Mouse (Mus musculus) T-cell, adult 2 months (primary cell): Measurements from ENCODE around the gene Pikfyve.
"Not testable (repeated sequence)": the region's sequence is repeated elsewhere in the genome, so short reads cannot be mapped to it uniquely, and the experiment has no call there.

Source experiments
- DNase-seq: peaks from one replicate; pipeline ENCODE4 v3.0.0; 2022; ENCODE audit warnings: low spot score

Gene Pikfyve

DNA sequence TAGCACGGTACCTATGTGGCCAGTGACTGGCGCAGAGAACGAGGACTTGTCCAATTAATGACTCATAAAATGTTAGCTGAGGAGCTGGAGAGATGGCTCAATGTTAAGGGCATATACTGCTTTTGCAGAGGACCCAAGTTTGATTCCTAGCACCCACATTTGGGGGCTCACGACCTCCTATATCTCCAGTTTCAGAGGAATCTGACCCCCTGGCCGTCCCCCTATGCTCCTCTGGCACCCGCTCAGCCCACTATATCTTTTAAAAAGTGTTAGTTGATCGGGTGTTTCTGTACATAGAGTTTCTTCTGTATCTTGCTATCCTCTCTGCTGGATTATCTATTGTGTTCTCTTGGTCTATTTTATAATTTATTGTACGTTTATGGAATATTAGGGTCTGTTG, 1.5 kb upstream of the Pikfyve start:
- no peak for DNase-seq

DNA sequence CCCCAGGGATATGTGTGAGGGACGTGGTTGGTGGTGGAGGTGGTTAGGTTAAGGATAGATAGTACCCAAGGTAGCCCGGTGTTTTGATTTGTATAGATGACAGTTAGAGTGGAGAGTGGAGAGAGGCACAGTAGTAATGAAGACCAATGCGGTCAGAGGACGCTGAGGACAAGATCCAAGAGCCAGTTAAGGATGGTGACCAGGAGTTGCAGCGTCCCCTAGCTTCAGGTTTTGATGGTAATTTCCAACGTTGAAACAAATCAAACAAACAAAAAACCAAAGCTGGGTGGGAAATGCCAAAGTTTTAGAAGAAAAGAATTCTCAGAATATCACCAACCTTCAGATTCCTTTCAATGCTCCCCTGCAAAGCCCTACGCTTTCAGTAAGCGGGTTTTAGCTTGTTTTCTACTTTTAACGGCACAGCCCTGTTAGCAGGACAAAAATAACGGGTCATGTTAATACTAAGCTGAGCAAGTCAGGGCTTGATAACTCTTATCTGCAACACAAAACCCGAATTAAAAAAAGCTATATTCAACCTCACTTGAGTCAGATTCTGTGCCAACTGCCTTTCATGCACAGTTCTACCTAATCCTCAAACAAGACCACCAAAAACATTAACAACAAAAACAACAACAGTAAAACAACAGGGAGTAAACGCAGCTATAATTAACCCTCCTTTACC, 818 bp upstream of the Pikfyve start:
- no peak for DNase-seq

DNA sequence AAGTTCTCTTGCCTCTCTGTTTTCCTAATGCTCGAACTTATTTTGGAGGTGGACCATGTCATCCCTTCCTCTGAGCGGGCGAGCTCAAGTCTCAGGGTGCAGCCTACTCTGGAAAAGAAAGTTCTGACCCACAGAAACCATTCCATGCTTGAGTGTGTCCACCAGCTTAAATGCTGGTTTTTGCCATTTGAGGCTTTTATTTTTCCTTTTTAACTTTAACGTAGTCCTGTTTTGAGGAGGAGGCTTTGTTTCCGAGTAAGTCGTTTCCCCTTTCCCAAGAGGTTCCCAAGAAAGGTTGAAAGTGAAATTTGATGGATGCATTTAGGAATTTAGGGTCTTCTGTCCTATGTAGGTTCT, 569 bp downstream of the Pikfyve start:
- DNase-seq = no peak

DNA sequence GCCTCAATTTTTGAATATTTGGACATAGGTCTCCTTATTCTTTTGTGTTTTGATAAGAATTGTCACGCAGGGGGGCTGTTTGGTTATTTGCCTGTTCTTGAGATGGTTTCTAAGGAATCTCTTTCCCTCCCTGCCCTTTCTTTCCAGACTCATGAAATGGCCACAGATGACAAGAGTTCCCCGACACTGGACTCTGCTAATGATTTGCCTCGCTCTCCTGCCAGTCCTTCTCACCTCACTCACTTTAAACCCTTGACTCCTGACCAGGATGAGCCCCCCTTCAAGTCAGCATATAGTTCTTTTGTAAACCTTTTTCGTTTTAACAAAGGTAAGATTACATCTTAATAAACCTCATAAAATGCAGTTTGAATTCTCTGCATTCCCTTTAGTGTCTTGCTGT, 3.7 kb downstream of the Pikfyve start:
- DNase-seq = no peak

DNA sequence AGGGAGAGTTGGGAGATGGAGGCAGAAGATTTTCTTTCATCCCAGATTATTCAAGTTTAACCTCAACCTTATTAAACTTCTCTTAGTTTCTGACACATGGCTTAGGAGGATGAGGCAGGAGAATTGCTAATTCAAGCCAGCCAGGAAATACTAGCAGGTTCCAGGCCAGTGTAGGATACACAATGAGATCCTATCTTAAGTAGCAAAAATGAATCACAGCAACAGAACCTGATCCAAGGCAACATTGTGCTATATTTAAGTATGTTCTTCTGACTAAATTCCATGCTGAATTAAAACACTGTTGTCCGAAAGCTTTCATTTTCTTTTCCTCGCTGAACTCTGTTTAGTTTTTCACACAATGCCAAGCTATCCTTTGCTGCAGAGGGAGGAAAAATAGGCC, 6.7 kb downstream of the Pikfyve start:
- no peak for DNase-seq

DNA sequence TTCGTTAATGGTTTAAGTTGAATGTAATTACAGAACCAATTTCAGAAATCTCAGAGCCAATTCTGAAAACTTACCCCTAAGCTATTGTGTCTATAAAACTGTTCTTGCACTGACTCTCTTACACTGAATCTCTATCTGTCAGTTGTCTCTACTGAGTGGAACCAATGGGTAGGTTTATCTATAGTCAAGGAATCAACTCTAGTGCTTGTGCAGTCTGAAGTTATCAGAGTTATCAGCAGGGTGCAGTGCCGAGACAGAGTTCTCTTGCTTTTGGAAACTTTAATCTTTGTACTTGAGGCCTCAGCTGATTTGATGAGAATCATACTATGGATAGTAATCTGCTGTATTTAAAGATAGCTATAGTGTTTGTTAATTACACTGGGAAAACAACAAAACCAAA, 11.9 kb downstream of the Pikfyve start:
- no peak for DNase-seq

DNA sequence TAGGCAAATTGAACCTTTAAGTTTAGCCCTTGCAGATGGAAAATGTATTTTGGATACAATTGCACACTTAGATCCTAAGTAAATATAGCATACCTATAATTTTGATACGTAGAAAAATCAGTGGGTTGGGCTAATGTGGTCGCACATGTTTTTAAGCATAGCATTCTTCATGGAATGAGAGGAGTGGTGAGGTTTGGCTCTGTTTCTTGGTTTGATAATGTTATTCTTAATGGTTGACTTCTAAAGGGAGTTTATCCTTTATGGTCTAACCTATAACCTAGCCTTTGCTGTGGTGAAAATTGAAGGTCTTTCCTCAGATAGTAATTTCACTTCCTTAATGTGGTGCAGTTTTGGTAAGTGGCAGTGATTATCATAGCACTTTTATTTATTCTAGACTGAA, 12.4 kb downstream of the Pikfyve start:
- no peak for DNase-seq

DNA sequence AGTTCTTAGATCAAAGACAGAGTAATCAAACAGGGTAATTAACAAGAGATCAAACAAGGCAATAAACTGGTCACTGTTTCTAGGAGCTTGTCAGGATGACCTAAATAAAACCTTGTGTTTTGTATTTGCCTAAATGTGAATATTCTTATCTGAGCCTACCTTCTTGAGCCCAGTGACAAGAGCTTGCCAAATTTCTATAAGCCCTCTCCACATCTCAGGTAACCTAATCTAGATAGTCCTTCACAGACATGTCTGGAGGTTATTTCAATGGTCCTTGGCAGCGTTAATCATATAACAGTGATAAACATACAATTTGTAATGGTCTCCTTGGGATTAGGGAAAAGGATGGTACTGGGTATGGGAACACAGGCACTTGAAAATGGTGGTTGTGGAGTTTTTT, 17.8 kb downstream of the Pikfyve start:
- DNase-seq = no peak

DNA sequence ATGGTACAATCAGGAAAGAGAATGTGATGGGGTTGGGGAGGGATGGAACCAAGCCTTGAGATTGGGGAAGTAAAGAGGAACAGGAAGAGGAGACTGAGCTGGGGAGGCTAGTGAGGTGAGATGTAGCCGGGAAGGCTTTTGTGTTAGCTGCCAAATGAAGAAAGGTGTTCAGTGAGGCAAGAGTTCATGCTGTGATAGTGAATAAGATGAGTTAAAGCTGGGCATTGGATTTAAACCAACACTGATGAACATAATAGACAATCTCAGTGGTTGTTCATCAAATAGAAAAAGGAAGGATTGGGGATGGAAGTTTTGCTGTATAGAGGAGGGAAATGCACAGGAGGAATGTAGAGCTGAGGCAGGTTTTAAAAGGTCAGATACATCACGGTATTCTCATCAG, 26.7 kb downstream of the Pikfyve start:
- DNase-seq = no peak

DNA sequence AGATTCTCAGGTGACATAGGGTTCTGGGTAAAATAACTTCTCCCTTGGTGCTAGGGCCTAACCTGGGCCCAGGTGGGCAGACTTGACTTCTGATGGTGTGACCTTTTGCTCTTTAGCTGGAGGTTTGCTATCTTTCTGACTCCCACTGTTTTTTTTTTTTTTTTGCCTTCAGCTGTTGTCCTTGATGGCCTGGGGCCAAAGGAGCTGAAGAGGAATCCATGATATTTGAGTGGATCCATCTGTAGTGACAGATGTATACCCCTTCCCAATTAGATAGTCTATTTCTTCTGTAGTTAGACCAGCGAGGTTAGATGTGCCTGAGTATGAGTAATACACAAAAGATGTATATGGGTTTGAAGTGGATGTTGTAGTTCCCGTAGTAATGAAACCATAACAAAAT, 31.1 kb downstream of the Pikfyve start:
- DNase-seq = no peak

DNA sequence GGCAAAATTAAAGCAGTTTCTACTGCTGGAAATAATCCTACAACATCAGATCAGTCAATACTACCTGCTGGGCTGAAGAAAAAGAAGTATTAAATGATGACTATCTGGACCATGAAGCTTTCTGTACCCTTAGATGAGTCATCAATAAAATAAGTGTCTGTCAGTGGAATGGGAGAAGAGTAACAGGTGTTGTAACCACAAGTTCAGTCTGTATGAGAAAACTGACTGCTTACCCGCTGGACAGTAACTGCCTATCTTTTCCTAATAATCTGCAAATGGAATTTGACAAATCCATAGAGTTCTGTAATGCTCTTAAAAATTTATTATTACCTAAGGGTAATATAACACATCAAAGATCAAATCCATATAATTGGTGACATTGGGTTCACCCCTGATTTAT, 31.5 kb downstream of the Pikfyve start:
- DNase-seq = no peak

DNA sequence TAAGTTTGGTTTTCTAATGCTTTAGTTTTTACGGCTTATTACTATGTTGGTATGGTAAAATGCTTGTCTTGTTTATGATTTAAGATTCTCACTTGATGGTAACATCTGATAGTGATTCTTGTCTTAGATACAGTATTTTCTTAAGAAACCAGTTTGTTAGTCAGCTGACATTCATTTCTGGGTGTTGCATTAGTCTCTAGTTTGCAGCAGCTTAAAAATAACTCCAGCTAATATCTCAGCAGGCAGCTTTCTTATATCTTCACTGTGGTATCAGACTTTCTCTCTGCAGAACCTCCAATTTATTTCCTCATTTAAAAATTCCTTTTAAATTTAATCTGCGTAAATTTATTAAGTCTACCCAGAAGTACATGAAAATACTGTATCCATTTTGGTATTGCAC, 37.2 kb downstream of the Pikfyve start:
- no peak for DNase-seq

DNA sequence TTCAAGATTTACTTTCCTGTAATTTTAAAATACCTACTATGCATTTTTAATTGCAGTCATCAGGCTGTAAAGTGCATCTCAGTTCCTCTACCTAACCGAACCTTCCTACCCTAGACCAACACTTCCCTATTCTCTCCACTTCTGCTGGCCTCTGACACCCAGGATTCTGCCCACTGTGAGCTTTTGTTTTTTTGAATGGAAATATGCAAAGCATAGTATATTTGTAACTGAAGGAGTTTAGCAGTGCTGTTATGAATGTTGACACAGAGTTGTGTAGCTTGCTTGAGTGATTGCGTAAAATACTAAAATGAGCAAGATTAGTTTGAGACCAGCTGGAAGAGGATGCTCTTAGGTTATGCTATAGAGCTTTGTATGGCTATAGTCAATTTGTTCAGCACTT, 41.2 kb downstream of the Pikfyve start:
- no peak for DNase-seq

DNA sequence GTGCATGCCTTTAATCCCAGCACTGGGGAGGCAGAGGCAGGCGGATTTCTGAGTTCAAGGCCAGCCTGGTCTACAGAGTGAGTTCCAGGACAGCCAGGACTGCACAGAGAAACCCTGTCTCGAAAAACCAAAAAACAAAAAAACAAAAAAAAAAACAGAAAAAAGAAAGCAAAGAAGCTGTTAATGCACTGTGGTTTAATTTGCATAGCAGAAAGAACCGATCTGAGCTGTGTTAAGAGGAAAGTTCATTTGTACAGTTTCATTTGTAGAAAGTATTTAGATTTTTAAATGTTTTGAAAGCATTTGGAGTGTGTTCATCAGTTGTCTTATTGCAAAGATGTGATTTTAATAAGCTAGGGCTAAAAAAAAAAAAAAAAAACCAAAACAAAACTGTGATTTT, 43.3 kb downstream of the Pikfyve start:
- DNase-seq = not testable (repeated sequence)

DNA sequence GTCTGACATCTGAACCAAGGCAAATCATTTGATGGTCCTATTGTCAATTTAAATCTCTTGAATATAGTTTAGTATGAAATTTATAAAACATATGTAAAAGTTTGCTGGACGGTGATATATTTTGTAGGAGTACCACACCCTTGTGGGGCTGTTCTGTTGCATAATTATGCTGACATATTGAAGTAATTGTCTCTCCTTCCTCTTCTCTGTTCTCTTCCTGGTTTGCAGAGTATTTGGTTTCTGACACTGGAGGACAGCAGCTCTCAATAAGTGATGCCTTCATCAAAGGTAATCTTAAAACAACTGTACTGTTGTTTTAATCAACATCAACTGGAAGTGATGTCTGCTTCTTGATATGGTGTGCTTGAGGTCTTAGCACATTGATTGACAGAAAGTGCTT, 44.1 kb downstream of the Pikfyve start:
- no peak for DNase-seq

DNA sequence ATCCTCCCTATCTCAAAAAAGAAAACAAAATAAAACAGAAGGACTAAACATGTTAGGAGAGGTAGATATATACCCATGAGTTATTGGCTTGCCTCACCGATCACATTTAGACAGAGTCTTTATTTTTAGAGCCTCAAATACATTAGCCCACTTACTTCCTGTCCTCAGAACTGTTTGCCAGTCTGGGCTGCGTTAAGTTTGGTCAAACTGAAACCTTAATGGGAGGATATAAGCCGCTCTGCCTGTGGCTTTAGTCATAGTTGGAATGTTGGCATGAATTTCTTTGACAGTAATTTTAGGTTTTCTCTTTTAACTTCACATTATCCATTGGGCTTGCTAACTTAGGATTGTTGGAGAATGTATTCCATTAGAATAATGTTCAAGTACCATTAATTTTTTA, 51.2 kb downstream of the Pikfyve start:
- no peak for DNase-seq

DNA sequence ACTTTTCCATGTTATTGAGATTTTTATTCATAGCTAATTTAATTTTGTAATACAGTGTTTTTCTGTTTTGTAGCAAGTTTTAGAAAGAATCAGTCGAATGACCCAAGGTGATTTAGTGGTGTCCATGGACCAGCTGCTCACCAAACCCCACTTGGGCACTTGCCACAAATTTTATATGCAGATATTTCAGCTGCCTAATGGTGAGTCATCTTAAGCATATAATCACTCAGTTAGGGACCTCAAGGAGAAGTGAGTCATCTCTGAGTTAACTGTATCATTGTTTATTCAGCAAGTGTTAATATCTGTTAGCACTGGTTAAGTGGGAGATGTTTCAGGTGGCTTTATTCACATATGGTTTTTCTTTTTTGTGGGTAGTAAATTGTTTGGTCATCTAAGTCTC, 59.2 kb downstream of the Pikfyve start:
- DNase-seq = no peak

DNA sequence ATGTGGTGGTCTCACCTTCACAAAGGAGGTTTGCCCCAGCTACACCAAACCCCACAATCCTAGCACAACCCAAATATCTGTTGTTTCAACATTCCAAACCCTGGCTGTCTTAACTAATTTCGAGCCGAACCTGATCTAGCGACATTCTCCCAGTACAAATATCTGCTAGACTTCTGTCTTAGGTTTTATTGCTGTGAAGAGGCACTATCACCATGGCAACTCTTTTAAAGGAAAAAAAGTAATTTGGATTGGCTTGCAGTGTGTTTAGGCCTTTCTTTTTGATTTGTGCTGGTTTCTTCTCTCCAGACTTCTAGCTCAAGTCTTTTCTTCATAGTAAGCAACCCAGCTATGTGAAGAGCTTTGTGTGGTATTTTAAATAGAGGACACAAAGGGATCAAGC, 94.0 kb downstream of the Pikfyve start:
- DNase-seq = no peak

DNA sequence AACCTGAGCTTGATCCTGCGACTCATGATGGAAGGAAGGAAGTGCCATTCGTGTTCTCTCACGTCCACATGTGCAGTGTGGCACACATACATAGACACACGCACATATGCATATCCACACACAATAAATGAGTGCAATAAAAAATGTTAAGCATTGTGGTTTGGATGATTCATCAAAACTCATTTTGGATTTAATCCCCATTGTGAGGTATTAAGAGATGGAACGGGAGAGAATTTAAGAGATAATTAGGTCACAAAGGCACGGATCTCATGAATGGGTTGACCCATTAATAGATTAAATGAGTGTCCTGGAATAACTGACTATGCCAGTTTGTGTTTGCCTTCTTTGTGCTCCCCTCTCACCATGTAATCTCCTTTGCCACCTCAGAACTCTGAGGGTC, 95.3 kb downstream of the Pikfyve start, which contains the start of gene Pth2r:
TSS of gene Pth2r (plus strand) at position 301 of the 400 bp plus-strand sequence.
- DNase-seq = no peak

DNA sequence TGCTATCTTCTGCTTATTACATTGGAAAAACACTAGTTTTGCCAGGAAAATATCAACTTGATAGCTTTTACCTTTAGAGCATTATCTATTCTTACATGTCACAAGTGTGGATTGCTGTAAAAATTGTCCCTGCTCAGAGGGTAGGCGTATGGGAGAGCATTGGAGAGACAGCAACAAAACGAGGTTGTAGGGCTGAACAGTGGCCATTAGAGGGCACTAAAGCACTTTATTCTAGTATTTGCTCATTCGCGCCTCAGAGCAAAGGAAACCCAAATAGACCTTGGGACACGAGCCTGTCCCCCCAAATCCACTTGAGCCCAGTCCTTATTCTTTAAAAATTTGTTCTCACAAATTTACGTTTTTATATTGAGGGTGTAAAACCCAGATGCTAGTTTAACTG, 96.3 kb downstream of the Pikfyve start:
- DNase-seq = peak; percentile 9

DNA sequence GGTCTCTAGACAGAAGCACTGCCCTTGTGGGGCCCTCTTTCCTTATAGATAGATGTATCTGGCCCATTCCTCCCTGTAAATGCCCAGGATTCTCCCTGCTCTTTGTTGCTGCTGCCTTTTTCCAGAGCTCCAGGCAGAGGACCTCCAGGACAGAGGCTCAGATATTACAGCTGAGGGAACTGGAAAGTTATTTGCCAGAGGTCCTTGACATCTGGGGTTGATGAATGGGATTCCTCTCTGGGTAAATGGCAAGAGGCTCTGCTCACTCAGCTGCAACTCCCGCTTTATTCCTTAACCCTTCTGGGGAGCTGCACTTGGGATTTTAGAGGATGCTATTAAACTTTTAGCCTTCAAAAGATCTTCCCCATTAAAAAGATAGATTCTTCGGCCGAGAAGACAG, 122.0 kb downstream of the Pikfyve start:
- DNase-seq = no peak

DNA sequence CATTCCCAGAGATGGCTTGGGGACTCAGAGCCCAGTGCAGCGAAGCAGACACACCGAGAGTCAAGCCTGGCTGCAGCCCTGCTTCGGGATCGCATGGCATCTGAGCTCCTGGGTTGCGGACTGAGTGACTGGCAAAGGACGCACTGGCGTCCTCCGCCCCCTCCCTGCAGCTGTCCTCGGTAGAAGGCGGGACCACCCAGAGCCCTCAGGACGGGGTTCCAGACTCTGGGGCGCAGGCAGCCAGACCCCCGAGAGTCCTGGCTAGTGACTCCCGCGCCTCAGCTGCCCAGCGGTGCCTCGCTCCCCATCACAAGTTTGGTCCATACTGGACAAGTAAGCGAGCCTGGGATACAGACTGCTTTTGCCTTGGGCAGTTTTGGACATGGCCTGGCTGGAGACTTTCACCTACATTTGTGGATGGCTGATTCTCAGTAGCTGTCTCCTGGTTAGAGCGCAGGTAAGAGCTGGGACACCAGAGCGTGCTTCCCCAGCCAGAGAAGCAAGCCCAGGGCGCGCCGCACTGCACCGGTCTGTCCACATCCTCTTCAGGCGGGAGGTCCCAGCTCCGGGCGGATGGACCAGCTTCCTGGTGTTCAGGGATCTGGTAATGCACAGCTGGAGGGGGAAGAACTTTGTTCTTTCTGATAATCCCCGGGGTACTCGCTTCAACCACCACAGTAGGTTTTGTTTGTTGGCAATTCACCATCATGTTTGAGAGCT, 124.9 kb downstream of the Pikfyve start:
- DNase-seq = no peak

DNA sequence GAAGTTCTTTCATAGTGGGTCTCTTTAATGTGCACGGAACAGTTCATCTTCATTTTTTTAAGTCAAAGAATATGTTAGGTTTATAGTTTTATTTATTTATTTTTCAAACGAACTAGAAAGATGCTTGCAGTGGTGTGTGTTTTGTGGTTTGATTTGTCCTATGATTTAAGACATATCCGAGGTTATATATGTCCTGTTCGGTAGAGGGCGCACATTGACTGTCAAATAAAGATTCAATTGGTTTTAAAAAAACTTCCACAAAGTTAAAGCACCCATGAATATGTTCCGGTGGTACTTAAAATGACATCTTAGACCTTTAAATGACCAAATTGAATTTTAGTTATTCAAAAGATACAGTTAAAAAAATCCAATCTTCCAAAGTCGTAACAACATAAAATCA, 125.6 kb downstream of the Pikfyve start:
- DNase-seq = no peak

DNA sequence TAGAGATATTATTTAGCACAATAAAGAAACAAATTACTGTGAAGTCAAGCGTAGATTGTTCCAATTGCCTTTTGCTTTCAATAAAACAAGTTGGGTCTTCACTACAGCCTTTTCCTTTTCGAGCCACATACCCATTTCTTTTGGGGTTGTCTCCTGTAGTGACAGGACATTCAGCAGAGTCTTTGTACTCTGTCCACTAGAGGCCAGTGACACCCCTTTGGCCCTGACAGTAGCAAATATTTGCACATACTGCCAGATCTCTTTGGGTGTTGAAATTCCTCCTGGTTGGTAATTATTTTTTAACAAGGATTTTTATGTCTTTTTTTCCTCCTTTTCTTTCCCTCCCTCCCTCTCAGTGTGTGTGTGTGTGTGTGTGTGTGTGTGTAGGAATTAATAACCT, 126.4 kb downstream of the Pikfyve start:
- DNase-seq = no peak
